Mouse (Mus musculus): Measurements from ENCODE around the gene Dxo. TPM values are rescaled to one million over a fixed set of nuclear protein-coding genes. Genes with fewer than 3 reads are reported as not detected.
"Not testable (repeated sequence)": the region's sequence is repeated elsewhere in the genome, so short reads cannot be mapped to it uniquely, and the experiment has no call there.

The Dxo gene
- 15.3 and 17.2 TPM in 2 replicates for polyA plus RNA-seq (2012; ENCODE audit: insufficient read depth, insufficient read length, missing spikeins)

GRCm38 (mm10) chr17:34836856-34837221 is at the start of gene Dxo, which contains the start of gene Stk19:
Gene Dxo (plus strand): TSS chr17:34837019.
Gene Stk19 (minus strand): TSS chr17:34836945.
- Histone ChIP-seq H3K27ac (replicated peaks; ENCODE audit: low read depth, low read length) (peak within 1 kb of the TSS; percentile 39), H3K4me3 (ENCODE audit: insufficient read depth, low read depth, low read length) (peak within 1 kb of the TSS; percentile 83), H3K4me1 (ENCODE audit: control insufficient read depth, insufficient read depth, insufficient read length, low read length) (0 out of 2 replicates have a peak, but pooled peaks cover 4% of the 10 kb centered on the region)

- Histone ChIP-seq H3K4me1 (ENCODE audit: control insufficient read depth, insufficient read depth, insufficient read length, low read length) (no peaks in the 10 kb centered on the region), H3K27ac (replicated peaks; ENCODE audit: low read depth, low read length) (no peak overlapping the region), H3K4me3 (ENCODE audit: insufficient read depth, low read depth, low read length) (no peak overlapping the region)
Observed at GRCm38 (mm10) chr17:34795016-34795415, 41.8 kb upstream of the Dxo start.

- no peak overlapping the region for H3K4me3 ChIP-seq (ENCODE audit: insufficient read depth, low read depth, low read length)
- no peak overlapping the region for H3K27ac ChIP-seq (replicated peaks; ENCODE audit: low read depth, low read length)
- H3K4me1 ChIP-seq (ENCODE audit: control insufficient read depth, insufficient read depth, insufficient read length, low read length), result no peaks in the 10 kb centered on the region
Observed at GRCm38 (mm10) chr17:34795633-34796032, 41.2 kb upstream of the Dxo start.

- H3K4me3 ChIP-seq (ENCODE audit: insufficient read depth, low read depth, low read length), result no peak overlapping the region
- no peaks in the 10 kb centered on the region for H3K4me1 ChIP-seq (ENCODE audit: control insufficient read depth, insufficient read depth, insufficient read length, low read length)
- H3K27ac ChIP-seq (replicated peaks; ENCODE audit: low read depth, low read length), result no peak overlapping the region
Observed at GRCm38 (mm10) chr17:34796311-34797140, 40.3 kb upstream of the Dxo start.

- H3K4me3 ChIP-seq (ENCODE audit: insufficient read depth, low read depth, low read length); H3K4me1 ChIP-seq (ENCODE audit: control insufficient read depth, insufficient read depth, insufficient read length, low read length); H3K27ac ChIP-seq (replicated peaks; ENCODE audit: low read depth, low read length): not testable (repeated sequence)
Observed at GRCm38 (mm10) chr17:34797211-34797995, 39.4 kb upstream of the Dxo start.

GRCm38 (mm10) chr17:34798071-34798470 is 38.7 kb upstream of the Dxo start:
- not testable (repeated sequence) for H3K4me1 ChIP-seq (ENCODE audit: control insufficient read depth, insufficient read depth, insufficient read length, low read length); H3K27ac ChIP-seq (replicated peaks; ENCODE audit: low read depth, low read length); H3K4me3 ChIP-seq (ENCODE audit: insufficient read depth, low read depth, low read length)

- no peaks in the 10 kb centered on the region for H3K4me1 ChIP-seq (ENCODE audit: control insufficient read depth, insufficient read depth, insufficient read length, low read length)
- H3K27ac ChIP-seq (replicated peaks; ENCODE audit: low read depth, low read length), result no peak overlapping the region
- no peak overlapping the region for H3K4me3 ChIP-seq (ENCODE audit: insufficient read depth, low read depth, low read length)
Observed at GRCm38 (mm10) chr17:34798866-34799530, 37.8 kb upstream of the Dxo start.

- no peak overlapping the region for H3K27ac ChIP-seq (replicated peaks; ENCODE audit: low read depth, low read length)
- H3K4me1 ChIP-seq (ENCODE audit: control insufficient read depth, insufficient read depth, insufficient read length, low read length), result no peaks in the 10 kb centered on the region
- H3K4me3 ChIP-seq (ENCODE audit: insufficient read depth, low read depth, low read length), result no peak overlapping the region
Observed at GRCm38 (mm10) chr17:34799531-34799925, 37.3 kb upstream of the Dxo start.

- H3K4me3 ChIP-seq (ENCODE audit: insufficient read depth, low read depth, low read length), result not testable (repeated sequence)
Observed at GRCm38 (mm10) chr17:34800781-34801305, 36.0 kb upstream of the Dxo start.

GRCm38 (mm10) chr17:34802756-34803155 is 34.1 kb upstream of the Dxo start:
- not testable (repeated sequence) for H3K4me3 ChIP-seq (ENCODE audit: insufficient read depth, low read depth, low read length); H3K4me1 ChIP-seq (ENCODE audit: control insufficient read depth, insufficient read depth, insufficient read length, low read length); H3K27ac ChIP-seq (replicated peaks; ENCODE audit: low read depth, low read length)

More at GRCm38 (mm10) chr17:34800781-34801305, 36.0 kb upstream of the Dxo start:
- not testable (repeated sequence) for H3K4me1 ChIP-seq (ENCODE audit: control insufficient read depth, insufficient read depth, insufficient read length, low read length); H3K27ac ChIP-seq (replicated peaks; ENCODE audit: low read depth, low read length)

- not testable (repeated sequence) for H3K4me3 ChIP-seq (ENCODE audit: insufficient read depth, low read depth, low read length); H3K4me1 ChIP-seq (ENCODE audit: control insufficient read depth, insufficient read depth, insufficient read length, low read length); H3K27ac ChIP-seq (replicated peaks; ENCODE audit: low read depth, low read length)
Observed at GRCm38 (mm10) chr17:34803367-34803766, 33.5 kb upstream of the Dxo start.

GRCm38 (mm10) chr17:34804301-34804700 is 32.5 kb upstream of the Dxo start, which contains the start of gene Cyp21a1:
Gene Cyp21a1 (minus strand): TSS chr17:34804561.
- H3K4me3 ChIP-seq (ENCODE audit: insufficient read depth, low read depth, low read length); H3K27ac ChIP-seq (replicated peaks; ENCODE audit: low read depth, low read length): not testable (repeated sequence)

GRCm38 (mm10) chr17:34804871-34805562 is 31.8 kb upstream of the Dxo start:
- H3K27ac ChIP-seq (replicated peaks; ENCODE audit: low read depth, low read length), result no peak overlapping the region
- H3K4me1 ChIP-seq (ENCODE audit: control insufficient read depth, insufficient read depth, insufficient read length, low read length), result no peaks in the 10 kb centered on the region
- H3K4me3 ChIP-seq (ENCODE audit: insufficient read depth, low read depth, low read length), result no peak overlapping the region

More at GRCm38 (mm10) chr17:34804301-34804700, 32.5 kb upstream of the Dxo start, which contains the start of gene Cyp21a1:
- not testable (repeated sequence) for H3K4me1 ChIP-seq (ENCODE audit: control insufficient read depth, insufficient read depth, insufficient read length, low read length)

- no peak overlapping the region for H3K27ac ChIP-seq (replicated peaks; ENCODE audit: low read depth, low read length)
Observed at GRCm38 (mm10) chr17:34807176-34807575, 29.6 kb upstream of the Dxo start.

More at GRCm38 (mm10) chr17:34807176-34807575, 29.6 kb upstream of the Dxo start:
- Histone ChIP-seq H3K4me3 (ENCODE audit: insufficient read depth, low read depth, low read length) (no peak overlapping the region), H3K4me1 (ENCODE audit: control insufficient read depth, insufficient read depth, insufficient read length, low read length) (no peaks in the 10 kb centered on the region)
